Mouse (Mus musculus): ENCODE measurements around the gene Bbs9. TPM values are rescaled to one million over a fixed set of nuclear protein-coding genes. Genes with fewer than 3 reads are reported as not detected.
"Not testable (repeated sequence)": the region's sequence is repeated elsewhere in the genome, so short reads cannot be mapped to it uniquely, and the experiment has no call there.

The Bbs9 gene
- total RNA-seq (2021), result 10 to 100 TPM; 36.7 to 37.6 TPM

DNA sequence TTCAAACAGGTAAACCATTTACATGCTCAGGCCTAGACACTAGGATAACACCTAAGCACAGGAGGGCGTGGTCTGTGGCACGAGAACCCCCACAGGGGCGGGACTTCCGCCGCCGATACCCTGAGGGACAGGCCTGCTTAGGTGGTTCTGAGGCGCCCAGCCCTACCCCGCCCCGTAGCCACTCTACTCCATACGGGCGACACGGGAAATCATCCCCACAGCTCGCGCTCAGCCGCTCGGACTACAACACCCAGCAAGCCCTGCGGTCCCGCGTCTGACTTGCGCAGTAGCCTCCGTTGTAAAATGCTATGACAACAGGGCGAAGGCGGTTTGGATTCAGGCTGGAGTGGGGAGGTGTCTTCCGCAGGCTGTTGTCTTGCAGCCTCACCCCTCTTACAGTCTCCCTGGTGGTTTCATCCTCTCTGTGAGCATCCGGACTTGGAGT lies at the start of gene Bbs9:
Bbs9 (plus strand) TSS at position 292 of the 445 bp plus-strand sequence.
- peak; percentile 95 for DNase-seq (ENCODE audit: low spot score in 2 of 2)

DNA sequence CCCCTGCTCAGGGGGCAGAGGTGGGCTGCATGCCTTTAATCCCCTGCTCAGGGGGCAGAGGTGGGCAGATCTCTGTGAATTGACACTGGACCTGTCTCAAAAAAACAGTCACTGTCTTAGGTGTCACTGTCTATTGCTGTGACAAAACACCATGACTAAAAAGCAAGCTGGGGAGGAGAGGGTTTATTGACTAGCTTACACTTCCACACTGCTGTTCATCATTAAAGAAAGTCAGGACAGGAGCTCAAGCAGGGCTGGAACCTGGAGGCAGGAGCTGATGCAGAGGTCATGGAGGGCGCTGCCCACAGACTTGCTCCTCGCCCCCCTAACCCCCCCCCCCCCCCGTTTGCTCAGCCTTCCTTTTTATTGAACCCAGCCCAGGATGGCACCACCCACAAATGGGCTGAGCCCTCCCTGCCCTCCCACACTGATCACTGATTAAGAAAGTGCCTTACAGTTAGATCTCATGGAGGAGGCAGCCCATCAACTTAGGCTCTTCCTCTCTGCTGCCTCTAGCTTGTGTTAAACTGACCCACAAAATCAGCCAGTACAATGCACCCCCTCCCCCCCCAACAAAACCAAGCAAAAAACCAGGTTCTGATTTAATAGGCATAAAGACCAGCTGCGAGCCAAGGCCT lies 47.4 kb upstream of the Bbs9 start:
- intact Hi-C loops (cut with DNase I), result no loop called here
- no peak for DNase-seq (ENCODE audit: low spot score in 2 of 2)

More for the DNA sequence above, at the start of gene Bbs9:
- intact Hi-C loops (cut with DNase I), result no loop called here

DNA sequence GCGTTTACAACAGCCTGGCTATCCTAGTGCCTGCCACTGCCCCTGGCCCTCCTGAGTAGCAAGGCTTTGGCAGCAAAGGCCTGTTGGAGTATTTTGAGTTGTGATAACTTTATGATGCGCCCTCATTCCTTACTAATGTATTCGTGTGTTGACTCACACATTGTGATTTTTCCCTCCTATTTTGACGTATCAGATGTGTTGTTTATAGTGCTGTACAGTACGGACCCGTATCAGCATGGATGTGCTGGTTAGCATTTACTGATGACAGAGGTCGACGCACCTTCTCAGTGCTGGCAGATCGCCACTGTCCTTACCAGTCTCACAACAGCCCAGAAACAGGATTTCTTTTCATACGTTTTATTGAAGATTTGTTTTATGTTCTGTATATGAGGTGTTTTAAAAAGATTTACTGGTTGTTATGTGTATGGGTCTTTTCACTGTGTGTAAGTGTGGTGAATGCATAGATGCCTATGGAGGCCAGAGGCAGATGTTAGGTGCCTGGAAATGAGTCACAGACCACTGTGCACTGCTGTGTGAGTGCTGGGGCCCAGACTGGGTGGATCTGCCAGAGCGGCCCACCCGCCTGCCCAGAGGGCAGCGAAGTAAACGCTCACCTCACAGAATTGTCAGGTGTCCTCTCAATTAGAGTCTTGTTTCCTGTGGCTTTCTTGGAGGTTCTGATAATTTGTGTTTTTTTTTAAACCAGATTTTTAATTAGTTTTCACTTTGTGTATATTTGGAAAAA lies 46.7 kb upstream of the Bbs9 start:
- DNase-seq (ENCODE audit: low spot score in 2 of 2), result no peak
- intact Hi-C loops (cut with DNase I), result no loop called here

DNA sequence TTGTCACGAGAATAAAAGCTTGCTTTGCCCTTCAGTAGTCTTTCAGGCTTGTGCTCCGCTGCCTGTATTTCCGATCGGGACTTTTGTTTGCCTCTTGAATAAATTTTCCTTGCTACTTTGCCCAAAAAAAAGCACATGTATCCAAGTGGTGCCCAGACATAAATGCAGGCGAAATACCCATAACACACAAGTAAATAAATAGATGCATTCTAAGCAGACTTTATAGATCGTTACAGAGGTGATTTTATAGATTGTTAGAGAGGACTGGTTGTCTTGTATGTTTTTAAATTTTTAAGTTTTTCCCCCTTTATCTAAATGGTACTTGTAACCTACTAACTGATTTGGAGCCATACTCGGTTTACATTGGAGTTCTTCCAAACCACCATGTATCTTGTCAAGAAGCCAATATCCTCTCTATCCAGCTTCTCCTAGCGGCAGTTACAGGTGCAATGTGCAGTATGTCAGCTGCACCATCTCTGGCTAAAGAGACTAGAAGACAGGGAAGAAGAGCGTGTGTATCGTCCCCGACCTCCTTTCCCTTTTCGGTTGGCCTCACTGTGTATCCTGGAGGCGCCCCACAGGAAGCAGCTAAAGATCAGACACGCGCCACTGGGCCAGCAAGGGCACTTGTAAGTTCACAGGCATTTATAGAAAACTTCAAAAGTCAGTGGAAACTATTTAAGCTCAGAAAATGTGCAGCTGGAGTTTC lies 45.8 kb upstream of the Bbs9 start:
- DNase-seq (ENCODE audit: low spot score in 2 of 2), result no peak

DNA sequence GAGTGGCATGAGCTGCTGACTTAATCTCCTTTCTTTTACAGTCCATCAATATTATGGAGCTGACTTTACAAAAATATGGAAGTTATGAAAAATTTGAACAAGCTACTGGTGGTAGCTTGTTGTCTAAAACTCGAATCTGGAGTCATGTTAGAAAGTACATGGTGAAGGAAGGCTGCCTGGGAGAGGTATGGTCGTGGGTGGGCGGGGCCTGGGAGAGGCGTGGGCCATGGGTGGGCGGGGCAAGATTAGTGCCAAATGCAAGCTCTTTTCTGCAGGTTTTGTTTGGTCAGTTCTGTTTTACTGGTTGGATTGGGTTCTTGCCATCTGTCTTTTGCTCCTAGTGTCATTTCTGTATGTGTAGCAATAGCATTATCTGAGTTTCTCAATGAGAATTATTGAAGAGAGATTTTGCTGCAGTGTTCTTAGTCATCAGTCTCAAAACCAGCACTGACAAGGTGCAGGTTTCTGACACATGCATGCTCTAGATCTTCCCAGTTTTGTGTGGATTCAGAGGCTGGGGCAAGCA lies 45.1 kb upstream of the Bbs9 start:
- DNase-seq (ENCODE audit: low spot score in 2 of 2), result no peak
- intact Hi-C loops (cut with DNase I), result no loop called here

More for the DNA sequence above, 45.8 kb upstream of the Bbs9 start:
- intact Hi-C loops (cut with DNase I), result no loop called here

DNA sequence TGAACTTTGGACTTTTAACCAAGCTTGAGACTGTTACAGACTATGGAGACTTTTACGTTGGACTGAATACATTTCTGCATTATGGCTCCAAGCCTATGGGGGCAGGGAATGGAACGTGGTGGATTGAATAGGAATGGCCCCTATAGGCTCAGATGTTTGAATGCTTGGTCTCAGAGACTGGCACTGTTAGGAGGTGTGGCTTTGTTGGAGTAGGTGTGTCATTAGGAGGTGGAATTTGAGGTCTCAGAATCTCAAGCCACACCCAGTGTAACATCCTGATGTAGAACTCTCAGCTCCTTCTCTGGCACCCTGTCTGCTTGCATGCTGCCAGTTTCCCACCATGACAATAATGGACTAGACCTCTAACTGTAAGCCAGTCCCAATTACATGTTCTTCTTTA lies 42.3 kb upstream of the Bbs9 start:
- DNase-seq (ENCODE audit: low spot score in 2 of 2), result no peak
- intact Hi-C loops (cut with DNase I), result no loop called here

DNA sequence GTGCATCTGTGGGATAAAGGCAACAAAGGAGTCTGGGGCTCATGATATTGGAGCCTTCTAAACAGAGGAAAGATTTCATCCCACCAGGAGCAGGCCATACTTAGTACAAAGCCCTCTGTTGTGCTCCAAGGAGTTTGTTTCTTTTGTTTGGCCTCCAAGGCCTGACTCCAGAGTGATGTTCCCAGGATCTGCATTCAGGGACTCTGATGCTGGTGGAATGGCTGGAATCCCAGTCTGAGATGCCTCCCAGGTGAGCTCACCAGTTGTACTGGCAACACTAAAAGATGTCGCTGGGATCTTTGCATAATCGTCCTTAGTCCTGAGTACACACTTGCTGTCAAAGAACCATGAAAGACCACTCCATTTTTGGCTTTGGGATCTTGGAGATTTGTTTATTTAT lies 41.4 kb upstream of the Bbs9 start:
- intact Hi-C loops (cut with DNase I), result no loop called here

DNA sequence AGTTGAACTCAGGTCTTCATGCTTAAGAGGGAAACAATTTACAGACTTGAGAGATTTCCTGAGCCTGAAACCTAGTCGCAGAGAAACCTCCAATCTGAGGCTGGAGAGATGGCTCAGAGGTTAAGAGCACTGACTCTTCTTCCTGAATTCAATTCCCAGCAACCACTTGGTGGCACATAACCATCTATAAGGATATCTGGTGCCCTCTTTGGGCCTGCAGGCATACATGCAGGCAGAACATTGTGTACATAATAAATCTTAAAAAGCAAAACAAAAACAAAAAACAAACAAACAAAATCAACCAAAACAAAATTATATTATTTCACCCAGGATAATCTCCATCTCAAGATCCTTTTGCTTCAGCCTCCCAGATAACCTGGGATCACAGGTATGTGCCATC lies 36.7 kb upstream of the Bbs9 start:
- intact Hi-C loops (cut with DNase I), result no loop called here
- no peak for DNase-seq (ENCODE audit: low spot score in 2 of 2)

More for the DNA sequence above, 41.4 kb upstream of the Bbs9 start:
- no peak for DNase-seq (ENCODE audit: low spot score in 2 of 2)

DNA sequence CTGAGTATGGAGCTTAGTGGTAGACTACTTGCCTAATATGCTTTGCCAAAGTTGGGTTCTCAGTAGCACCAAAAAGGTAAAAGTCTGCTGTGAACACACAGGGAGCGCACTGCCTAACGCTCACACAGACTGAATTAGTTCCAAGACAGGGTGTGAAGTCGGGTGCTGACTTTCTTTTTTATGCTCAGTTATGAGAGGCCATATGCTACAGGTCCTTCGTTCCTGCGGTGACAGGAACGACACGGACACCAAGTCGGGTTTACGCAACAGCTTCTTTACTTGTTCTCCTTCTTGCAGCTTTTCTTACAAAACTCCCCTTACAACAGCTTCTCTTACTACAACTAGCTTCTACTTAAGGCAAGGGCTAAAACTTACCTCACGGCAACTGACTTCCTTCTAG lies 32.4 kb upstream of the Bbs9 start:
- DNase-seq (ENCODE audit: low spot score in 2 of 2), result no peak
- intact Hi-C loops (cut with DNase I), result no loop called here

DNA sequence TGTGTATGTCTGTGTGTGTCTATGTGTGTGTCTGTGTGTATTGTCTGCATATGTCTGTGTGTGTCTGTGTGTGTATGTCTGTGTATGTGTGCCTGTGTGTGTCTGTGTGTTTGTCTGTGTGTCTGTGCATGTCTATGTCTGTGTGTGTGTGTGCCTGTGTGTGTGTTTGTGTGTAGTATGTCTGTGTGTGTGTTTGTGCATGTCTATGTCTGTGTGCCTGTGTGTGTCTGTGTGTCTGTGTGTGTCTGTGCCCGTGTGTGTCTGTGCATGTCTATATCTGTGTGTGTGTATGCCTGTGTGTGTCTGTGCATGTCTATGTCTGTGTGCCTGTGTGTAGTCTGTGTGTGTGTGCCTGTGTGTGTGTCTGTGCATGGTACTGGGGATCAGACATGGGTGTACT lies 30.4 kb upstream of the Bbs9 start:
- intact Hi-C loops (cut with DNase I), result no loop called here
- DNase-seq (ENCODE audit: low spot score in 2 of 2), result no peak

DNA sequence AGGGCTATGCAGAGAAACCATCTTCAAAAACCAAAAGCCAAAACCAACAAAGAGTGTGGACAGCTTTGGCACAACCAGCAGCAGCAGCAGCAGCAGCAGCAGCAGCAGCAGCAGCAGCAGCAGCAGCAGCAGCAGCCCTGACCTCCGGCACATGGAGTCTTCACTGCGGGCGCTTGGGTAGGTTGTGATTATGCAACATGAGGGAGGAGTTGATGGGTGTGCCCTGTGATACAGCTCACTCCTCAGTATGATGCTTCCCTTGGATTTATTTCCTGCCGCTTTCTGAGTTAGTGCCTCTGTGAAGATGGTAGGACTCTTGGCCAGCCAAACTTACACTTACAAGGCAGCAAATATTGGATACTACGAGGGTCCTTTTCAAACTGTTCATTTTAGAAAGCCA lies 28.3 kb upstream of the Bbs9 start:
- intact Hi-C loops (cut with DNase I), result no loop called here
- DNase-seq (ENCODE audit: low spot score in 2 of 2), result no peak

DNA sequence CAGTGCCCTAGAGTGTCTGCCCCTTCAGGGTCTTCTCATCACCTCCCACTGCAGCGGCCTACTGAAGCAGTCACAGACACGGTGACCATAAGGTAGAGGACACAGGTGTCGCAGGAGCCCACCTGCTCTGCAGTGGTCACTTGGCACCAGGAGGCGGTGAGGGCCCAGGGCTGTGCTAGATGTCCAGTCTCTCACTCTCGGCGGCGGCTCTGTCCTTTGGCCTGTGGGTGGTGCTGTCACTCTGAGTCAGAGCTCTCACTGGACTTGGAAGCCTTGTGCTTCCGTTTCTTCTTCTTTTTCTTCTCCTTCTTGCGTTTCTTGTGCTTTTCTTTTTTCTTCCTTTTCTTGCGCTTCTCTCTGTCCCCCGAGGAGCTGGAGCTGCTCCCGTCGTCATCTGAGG lies 27.1 kb upstream of the Bbs9 start:
- no peak for DNase-seq (ENCODE audit: low spot score in 2 of 2)
- intact Hi-C loops (cut with DNase I), result no loop called here

DNA sequence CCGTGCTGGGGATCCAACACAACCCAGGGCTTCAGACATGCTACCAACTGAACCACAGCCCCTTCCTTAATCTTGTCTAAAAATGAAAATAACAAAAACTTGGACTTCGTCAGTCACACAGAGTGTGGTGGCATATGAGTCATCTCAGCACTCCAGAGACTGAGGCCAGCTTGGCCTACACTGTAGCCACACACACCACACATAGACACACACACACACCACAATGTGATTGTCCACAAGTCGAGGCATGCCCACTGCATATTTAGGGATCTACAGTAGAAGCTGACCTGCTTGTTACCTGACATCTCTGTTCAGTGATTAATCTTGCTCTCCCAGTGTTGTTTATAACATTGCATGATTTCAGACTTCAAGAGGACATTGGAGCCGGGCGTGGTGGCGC lies 26.3 kb upstream of the Bbs9 start:
- intact Hi-C loops (cut with DNase I), result no loop called here
- no peak for DNase-seq (ENCODE audit: low spot score in 2 of 2)

DNA sequence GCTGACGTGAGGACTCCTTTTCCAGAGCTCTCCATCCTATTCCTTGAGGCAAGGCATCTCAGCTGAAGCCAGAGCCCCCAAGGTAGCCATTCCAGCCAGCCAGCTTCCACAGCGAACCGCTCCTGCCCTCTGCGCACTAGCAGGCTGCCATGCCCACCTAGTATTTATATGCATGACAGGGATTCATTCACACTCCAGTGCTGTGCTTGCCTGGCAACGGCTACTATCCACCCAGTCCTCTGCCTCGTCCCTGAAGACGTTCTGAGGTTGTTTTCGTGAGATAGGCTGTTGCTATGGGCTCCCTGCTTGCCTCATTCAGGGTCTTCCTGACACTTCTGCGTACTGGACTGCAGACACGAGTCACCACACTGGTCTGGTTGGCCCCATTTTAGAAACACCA lies 22.8 kb upstream of the Bbs9 start:
- peak in 1 of 2 experiments; percentile 10 for DNase-seq (ENCODE audit: low spot score in 2 of 2)
- intact Hi-C loops (cut with DNase I), result no loop called here

DNA sequence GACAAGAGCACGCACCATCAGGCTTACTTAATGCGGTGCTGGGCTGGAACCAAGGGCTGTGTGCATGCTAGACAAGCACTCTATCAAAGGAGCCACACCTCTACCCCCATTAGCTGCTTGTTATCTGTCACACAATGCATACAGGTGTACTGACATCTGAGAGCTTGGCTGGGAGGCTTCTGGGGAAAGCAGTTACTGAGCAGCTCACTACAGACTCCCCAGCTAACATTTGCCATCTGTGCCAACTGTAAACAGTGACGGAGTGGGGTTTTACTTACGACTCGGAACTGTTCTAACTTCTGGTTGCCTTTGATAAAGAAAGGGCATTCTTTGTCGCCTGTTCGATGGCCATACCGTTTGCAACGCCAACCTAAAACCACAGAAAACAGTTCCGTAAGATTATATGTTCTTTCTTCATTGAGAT lies 22.0 kb upstream of the Bbs9 start:
- DNase-seq (ENCODE audit: low spot score in 2 of 2), result no peak
- intact Hi-C loops (cut with DNase I), result no loop called here

DNA sequence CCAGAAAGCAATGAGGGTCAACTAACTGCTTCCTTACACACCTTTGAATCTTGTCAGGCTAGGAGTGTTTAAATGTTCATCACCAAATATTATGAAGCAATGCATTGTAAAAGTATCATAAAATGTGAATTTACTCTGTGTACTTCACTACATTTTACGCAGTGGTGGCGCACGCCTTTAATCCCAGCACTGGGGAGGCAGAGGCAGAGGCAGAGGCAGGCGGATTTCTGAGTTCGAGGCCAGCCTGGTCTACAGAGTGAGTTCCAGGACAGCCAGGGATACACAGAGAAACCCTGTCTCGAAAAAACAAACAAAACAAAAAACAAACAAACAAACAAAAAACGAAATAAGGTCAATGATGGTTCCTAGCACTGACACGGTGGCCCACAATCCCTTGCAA lies 21.5 kb upstream of the Bbs9 start, which contains the start of gene Gm17545:
Gm17545 (plus strand) TSS at position 301 of the 400 bp plus-strand sequence.
- intact Hi-C loops (cut with DNase I), result not testable (repeated sequence)

DNA sequence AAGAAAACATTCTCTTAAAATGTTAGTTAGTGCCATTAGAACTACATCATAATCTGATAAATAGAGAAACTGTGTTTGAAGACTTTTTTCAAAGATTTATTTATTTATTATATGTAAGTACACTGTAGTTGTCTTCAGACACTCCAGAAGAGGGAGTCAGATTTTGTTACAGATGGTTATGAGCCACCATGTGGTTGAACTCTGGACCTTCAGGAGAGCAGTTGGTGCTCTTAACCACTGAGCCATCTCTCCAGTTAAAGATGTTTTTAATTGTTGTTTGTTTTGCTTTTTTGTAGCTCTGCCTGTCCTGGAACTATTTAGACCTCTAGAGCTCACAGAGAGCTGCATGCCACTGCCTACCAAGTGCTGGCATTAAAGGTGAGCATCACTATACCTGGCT lies 20.5 kb upstream of the Bbs9 start:
- intact Hi-C loops (cut with DNase I), result no loop called here

More for the DNA sequence above, 21.5 kb upstream of the Bbs9 start, which contains the start of gene Gm17545:
- DNase-seq (ENCODE audit: low spot score in 2 of 2), result not testable (repeated sequence)

DNA sequence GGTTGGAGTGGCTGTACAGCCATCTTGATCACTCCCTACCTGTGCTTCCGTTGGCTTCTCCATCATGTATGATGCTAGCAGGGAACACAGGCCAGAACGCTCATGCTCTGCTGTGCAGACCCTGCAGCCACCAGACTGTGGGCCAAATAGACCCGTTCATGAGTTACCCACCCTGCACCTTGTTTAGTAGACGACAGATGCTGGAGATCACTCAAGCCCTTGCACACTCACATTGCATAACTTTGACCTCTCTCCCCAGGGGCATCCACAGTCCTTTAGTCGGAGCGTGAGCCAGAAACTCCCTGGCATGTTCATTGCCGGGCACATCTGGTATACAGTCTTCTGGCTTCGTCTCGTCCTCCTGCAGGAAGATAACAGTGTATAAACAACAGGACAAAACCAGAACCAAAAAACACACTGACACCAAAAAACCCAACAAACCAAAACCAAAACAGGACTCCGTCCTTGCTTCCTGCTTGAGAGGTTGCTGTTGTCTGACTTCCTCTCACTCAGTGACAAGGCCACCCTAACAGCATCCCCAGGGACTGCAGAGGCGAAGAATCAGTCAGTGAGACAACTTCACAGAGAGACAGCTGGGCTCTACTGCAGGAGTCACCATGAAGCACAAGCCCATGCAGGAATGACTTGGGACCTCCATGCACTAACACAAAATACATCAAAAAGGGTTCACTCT lies 18.2 kb upstream of the Bbs9 start:
- no peak for DNase-seq (ENCODE audit: low spot score in 2 of 2)
- intact Hi-C loops (cut with DNase I), result no loop called here

More for the DNA sequence above, 20.5 kb upstream of the Bbs9 start:
- no peak for DNase-seq (ENCODE audit: low spot score in 2 of 2)

DNA sequence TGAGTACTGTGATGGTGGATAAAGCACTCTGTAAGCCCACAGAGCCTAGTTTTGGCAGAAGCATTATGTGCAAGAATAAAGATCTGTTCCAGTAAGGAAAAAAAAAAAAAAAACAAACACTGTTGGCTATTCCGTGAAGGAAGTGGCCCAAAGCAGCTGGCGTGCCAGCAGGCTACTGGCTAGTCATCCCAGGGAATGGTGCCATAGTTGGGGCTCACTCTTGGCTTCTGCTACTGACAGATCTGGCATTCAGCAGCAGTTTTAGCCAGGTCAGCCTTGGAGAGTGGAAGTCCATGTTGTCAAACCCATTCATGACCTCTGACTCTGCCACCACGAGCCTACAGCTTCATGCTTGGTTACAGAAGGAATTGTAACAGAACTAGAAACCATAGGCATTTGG lies 13.6 kb upstream of the Bbs9 start:
- no peak for DNase-seq (ENCODE audit: low spot score in 2 of 2)
- intact Hi-C loops (cut with DNase I), result no loop called here

DNA sequence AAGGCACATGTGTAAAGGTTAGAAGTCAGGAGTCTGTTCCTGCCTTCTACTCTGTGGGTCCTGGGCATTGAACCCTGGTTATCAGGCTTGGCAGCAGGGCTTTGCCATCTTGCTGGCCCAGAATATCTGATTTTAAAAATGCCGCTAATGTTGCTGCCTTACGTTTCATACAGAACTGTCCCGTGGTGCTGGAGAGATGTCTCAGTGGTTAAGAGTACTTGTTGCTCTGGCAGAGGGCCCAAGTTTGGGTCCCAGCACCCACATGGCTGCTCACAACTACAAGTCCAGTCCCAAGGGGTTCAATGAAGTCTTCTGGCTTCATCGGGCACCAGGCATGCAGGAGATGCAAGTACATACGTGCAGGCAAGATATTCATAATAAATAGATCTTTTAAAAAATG lies 9.3 kb upstream of the Bbs9 start:
- no peak for DNase-seq (ENCODE audit: low spot score in 2 of 2)
- intact Hi-C loops (cut with DNase I), result no loop called here
